Mouse (Mus musculus) left cerebral cortex, postnatal 4 days (tissue): ENCODE results near the gene Tsc22d1. TPM values are rescaled to one million over a fixed set of nuclear protein-coding genes. Genes with fewer than 3 reads are reported as not detected.

Experiments used
- DNase-seq: peaks from one replicate; pipeline ENCODE4 v3.0.0-alpha.2; 2022
- intact Hi-C: fragments of 180-260 bp; cut with DNase I; formaldehyde crosslinking; loops from one replicate; pipeline ENCODE4 v1.15.1; 2025
- total RNA-seq, 2 experiments: library from RNA; stranded (reverse); gene quantifications; 2 replicates each; pipeline ENCODE4 v1.2.3; 2021

Gene Tsc22d1
- total RNA-seq, result 100 to 1,000 TPM; 619 to 641 TPM

DNA sequence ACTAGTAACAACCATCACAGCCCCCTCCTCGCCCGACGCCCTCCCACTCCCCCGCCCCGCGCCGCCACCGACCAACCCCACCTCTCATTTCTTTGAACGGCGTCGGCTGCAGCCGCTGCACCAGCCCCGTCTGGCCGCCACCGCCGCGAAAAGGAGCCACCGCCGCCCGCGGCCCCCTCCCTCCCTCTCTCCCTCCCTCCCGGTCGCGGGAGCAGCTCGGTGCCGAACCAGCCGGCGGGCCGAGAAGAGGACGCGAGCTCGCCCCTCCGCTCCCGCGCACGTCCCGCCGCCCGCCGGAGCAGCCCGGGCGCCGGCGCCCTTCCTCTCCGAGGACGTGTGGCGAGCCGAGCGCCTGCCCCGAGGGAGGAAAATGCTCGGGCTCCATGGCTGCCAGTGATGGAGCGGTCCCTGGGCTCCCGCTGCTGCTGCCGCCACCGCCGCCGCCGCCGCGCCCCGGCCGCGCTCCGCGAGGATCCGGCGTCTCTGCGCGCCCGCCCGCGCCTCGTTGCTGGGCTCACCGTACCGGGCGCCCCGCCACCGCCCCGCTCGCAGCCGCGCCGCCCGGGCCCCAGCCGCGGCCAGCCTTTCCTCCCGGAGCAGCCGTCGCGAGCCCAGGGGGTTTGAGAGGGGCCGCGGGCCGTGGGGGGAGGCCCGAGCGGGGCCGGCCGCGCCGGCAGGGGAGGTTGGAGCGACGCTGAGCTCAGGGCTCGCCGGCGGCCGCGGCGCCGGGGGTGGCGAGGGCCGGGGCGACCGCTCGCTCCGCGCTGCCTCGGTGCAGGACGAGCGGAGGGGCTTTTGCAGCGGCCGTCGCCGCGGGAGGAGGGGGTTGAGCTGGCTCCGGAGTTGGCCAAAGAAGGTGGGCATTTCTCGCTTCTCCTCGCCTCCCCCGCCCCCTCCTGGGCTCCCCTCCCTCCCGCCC is at the start of gene Tsc22d1:
Tsc22d1 (plus strand) TSS at position 100 of the 919 bp plus-strand sequence.
- peak; percentile 73 for DNase-seq

DNA sequence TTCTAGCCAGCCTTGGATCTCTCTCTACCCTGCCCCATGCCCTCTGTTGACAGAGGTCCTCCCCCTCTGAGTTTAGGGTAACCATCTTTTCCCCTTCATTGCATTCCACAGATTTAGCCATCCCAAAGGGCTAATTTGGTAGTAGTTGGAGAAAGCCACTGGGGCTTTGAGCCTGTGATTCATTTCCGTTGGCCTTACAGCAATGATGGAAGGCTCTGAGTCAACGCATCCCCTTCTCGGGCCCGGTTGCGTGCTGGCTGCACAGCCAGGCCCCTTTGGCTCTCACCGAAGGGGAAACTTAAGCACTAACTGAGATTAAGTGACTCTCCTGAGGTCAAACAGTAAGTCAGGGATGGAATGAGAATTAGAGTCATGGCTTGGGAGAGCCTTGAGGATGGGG is 41.1 kb upstream of the Tsc22d1 start:
- intact Hi-C loops, result no loop called here

More for the DNA sequence above, at the start of gene Tsc22d1:
- intact Hi-C loops, result no loop called here

DNA sequence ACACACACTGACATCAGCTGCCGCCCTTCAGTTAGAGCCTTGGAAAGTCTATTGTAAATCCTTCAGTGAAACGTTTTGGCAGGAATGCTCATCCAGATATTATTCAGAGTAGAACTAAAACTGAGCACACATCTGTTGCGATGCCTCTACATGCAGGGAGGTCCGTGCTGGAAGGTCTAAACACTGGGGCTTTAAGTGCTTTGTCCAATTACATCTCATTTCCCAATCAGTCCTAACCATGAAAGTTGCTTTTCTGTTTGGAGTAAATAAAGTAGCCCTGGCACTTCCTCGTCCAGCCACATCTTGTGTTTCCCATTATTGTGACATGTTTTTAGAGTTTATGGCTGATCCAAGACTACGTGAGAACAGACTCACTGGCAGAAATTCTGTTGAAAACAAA is 40.2 kb upstream of the Tsc22d1 start:
- intact Hi-C loops, result no loop called here
- no peak for DNase-seq

More for the DNA sequence above, 41.1 kb upstream of the Tsc22d1 start:
- no peak for DNase-seq

DNA sequence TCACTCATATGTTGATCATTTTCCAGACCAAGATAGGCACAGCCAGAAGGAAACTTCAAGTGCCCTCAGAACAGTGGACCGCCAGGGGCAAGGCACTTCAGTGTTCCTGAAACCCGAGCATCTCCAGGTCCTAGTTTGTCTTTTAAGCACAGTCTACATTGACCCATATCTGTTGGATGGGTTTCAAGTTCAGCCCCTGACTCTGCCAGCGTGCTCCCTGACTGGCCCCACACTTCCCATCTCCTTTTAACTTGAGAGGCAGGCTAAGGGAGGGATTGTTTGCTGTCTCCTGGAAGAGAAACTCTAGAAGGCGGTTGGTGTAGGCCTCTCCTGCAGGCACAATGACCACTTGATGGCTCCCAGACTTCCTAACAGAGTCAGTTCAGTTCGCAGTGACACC is 38.2 kb upstream of the Tsc22d1 start:
- intact Hi-C loops, result no loop called here
- DNase-seq, result no peak

DNA sequence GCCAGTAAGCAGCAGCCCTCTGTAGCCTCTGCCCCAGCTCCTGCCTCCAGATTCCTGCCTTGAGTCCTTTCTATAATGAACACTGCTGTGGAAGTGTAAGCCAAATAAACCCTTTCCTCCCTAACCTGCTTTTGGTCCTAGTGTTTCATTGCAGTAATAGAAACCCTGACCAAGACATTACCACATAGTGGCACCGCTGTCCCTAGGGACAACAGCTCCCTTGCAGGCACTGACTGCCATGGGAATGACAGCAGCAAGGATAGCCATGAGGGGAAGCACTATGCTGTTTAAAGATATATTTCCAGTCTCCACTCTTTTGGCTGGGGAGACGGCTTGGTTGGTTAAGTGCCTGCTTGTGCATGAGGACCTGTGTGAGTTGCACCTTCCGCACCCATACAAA is 35.4 kb upstream of the Tsc22d1 start:
- DNase-seq, result no peak
- intact Hi-C loops, result no loop called here

DNA sequence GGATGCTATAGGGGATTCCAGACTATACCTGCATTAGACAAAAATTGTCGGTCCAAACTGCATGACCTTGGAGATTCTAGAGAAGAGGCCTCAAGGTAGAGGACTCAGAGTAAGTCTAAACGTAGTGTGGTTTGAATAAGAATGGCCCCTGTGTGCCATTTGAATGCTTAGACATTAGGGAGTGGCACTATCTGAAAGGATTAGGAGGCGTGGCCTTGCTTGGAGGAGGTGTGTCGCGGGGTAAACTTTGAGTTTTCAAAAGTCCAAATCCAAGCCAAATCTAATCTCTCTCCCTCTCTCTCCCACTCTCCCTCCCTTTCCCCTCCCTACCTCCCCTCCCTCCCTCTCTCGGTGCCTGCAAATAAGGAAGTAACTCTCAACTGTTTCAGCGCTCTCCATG is 26.7 kb upstream of the Tsc22d1 start:
- intact Hi-C loops, result no loop called here
- DNase-seq, result no peak

DNA sequence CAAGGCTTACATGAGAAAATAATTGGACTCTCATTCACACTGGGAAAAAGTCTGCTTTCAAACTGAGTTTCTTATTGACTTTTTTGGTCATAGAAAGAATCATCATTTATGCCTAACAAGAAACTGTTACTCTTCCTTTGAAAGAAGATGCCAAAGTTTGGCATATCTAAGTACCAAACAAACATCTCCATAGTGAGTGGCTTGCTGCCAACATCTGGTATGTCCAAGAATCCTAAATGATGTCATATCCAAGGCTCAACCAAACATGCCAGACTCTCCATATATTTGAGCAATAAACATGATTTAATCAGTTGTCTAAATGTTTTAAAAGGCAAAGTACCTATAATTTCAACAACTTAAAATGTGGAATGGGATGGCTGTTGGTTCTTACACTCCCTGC is 16.5 kb upstream of the Tsc22d1 start:
- intact Hi-C loops, result no loop called here
- peak; percentile 47 for DNase-seq

DNA sequence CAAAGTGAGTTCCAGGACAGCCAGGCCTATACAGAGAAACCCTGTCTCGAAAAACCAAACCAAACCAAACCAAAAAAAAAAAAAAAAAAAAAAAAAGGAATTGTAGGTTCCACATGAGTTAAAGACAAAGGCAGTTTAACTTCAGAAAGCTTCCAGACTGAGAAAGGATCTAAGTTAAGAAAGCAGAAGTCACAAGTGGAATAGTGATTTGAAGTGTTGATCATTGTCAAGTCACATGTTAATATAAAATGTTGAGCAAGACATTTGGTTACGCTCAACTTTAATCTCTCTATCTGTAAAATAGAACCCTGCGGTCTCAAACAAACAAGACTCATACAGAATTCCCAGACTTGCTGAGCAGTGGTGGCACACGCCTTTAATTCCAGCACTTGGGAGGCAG is 12.2 kb upstream of the Tsc22d1 start:
- intact Hi-C loops, result no loop called here
- no peak for DNase-seq

DNA sequence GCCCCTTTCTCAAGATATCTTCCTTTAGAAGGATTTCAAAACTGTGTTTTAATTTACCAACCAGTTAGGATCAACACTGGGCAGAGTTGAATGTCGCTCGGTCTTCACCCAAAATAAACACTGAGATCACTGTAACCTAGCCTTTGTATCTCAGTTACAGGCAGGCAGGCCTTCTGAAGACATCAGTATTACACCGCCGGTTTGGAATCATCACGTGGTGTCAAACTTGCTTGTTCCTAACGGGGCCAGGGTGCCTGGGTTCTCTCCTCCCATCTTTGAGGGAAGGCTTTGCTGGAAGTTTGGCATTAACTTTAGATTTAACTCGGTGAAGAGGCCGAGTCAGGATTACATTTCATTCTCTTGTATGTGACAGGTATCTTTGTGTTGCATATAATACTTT is 5.7 kb upstream of the Tsc22d1 start:
- intact Hi-C loops, result no loop called here
- no peak for DNase-seq

DNA sequence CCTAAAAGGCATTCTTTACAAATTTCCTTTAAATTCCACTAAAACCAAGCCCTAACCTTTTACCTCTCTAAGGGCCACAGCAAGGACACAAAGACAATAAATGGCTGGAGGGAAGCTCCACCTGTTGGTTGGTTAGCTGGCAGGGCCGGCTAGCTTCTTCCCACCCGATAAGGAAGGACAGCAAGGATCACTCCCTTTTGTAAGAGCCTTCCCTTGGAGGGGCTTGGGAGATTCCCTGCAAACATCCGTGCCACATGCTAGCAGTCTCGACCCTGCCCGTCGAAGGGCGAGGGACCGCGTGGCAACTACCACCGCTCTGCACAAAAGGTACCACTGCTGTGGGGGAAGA is 1.0 kb upstream of the Tsc22d1 start:
- intact Hi-C loops, result no loop called here
- DNase-seq, result no peak

DNA sequence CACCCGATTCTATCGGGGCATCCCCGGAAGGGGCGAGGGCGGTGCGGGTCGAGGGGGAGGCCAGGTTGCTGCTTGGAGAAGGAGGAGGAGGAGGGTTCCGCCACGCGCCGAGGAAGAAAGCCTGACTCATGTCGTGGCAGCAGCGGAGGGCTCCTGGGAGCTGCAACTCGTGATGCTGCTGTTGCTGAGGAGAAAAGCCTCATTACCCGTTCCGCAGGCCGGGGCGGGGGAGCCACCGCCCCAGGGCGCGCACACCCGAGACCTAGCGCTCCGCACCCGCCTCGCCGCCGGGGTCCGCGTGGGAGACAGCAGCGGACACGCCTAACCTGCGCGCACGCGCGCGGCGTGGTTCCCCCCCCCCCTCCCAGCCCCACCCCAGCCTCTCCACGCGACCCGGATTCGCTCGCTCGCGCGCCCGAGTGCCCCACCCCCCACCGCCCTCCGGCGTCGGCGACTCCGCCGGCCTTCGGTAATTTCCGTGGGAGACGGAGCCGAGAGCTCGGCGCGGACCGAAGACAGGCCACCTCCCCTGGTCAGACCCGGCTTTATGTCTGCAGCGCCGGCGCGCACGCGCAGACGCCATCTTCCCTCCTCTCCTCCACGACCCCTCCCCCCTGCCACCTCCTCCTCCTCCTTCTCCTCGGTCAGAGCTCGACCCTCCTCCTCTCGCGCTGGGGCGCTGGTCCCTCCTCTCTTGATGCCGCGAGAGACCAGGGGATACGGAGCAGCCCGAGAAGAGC is 469 bp upstream of the Tsc22d1 start:
- peak; percentile 100 for DNase-seq
- intact Hi-C loops, result no loop called here

DNA sequence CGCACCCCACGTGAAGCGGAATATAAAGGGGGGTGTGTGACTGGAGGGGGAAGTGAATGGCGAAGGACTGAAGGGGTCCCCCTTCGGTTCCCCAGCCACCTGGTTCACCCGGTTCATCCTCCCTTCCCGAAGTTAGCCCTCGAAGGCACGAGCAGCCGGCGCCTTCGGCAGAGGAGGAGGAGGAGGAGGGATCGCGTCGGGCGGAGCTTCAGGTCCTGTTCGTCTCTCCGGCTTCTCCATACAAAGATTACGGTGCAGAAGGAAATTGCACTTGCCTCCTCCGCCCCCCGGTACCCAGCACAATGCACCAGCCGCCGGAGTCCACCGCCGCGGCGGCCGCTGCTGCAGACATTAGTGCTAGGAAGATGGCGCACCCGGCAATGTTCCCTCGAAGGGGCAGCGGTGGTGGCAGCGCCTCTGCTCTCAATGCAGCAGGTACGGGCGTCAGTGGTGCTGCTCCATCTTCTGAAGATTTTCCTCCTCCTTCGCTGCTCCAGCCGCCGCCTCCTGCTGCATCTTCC is 1.1 kb downstream of the Tsc22d1 start:
- DNase-seq, result no peak
- intact Hi-C loops, result no loop called here

DNA sequence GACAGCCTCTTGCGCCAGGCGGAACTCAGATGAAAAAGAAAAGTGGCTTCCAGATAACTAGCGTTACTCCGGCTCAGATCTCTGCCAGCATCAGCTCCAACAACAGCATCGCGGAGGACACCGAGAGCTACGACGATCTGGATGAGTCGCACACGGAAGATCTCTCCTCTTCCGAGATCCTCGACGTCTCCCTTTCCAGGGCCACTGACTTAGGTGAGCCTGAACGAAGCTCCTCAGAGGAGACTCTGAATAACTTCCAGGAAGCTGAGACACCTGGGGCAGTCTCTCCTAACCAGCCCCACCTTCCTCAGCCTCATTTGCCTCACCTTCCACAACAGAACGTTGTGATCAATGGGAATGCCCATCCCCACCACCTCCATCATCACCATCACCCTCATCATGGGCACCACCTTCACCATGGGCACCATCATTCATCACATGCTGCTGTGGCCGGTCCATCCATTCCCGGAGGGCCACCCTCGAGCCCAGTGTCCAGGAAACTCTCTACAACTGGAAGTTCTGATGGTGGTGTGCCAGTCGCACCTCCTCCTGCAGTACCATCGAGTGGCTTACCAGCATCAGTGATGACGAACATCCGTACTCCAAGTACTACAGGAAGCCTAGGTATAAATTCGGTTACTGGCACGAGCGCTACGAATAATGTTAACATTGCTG is 1.7 kb downstream of the Tsc22d1 start:
- no peak for DNase-seq
- intact Hi-C loops, result no loop called here

DNA sequence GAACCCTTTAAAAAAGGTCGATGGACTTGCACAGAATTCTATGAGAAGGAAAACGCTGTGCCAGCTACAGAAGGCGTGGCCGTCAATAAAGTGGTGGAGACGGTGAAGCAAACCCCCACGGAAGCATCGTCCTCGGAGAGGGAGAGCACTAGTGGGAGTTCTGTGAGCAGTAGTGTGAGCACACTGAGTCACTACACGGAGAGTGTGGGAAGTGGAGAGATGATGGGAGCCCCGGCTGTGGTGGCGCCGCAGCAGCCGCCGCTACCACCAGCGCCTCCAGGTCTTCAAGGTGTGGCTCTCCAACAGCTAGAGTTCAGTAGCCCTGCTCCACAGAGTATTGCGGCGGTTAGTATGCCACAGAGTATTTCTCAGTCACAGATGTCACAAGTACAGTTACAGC is 2.6 kb downstream of the Tsc22d1 start:
- intact Hi-C loops, result no loop called here
- no peak for DNase-seq

DNA sequence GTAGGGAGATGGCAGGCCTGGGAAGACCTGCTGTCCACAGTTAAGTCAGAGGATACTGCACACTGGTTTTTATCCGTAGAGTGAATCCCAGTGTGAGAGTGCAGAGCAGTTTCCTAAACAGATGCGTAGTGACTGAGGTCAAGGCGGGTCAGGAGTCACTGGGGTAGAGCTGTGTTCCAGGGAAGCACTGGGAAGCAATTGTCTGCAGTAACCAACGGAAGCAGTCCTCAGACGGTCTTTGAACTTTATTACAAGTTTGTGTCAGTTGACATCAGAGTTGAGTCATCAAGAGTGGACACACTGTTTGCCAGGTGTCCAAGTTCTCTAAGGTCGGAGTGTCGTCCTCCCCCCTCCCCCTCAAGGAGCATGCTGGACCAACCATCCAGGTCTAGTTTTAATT is 6.0 kb downstream of the Tsc22d1 start:
- DNase-seq, result no peak
- intact Hi-C loops, result no loop called here

DNA sequence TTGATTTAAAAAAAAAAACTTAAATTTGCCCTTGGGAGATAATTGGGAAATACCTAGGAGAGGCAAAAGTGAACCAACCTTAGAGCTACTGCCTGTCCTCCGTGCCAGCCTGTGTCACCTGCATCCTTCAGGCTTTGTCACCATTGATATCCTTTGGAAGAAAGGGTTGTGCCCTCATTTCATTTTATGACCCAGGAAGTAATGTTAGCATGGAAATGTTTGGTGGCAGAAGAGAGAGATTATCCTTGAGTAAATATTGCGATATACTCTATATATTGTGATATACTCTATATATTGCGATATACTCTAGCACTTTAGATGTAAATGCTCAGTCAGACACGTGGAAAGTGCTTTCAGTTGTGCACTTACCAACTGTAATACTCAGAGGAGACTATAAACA is 6.4 kb downstream of the Tsc22d1 start:
- no peak for DNase-seq
- intact Hi-C loops, result no loop called here

DNA sequence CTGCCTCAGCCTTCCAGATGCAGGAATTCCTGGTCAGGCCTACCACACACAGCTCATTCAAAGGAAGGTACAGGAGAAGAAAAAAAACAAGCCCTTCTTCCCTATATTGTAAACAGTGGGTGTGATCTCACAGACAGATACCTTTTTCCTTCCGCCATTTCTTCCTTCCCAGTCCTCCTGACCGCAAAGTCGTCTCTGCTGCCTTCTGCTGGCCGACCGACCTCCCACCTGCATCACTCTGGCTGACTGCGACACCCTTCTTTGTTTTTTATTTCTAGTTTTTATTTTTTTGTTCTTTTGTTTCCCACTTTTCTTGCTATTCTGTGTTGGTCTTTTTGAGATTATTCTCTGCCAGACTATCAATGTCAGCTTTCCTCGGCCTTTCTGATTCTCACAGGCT is 10.7 kb downstream of the Tsc22d1 start:
- DNase-seq, result no peak
- intact Hi-C loops, result no loop called here

DNA sequence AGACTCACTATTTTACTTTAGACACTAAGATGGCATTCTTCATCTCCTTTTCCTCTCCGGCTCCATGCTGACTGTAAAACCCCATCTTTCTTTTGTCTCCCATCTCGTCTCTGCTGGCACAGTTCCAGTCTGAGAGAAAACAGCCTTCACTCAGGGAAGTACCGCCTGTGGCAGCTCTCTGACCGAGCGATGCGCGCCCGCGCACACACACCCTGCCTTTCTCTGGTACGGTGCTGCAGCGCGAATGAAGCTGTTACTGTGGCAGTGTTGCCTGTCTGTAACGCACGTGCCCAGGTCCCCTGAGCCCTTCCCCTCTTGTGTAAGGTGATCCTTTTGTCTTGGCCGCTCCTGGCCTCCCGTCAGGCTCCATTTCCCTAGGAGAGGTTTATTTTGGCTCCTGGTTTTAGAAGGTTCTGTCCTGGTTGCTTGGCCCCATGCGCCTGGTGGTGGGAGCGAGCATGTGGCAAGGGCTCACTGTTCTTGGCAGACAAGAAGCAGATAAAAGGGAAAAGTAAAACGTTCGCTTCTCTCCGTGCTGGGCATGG is 11.3 kb downstream of the Tsc22d1 start:
- no peak for DNase-seq
- intact Hi-C loops, result no loop called here

DNA sequence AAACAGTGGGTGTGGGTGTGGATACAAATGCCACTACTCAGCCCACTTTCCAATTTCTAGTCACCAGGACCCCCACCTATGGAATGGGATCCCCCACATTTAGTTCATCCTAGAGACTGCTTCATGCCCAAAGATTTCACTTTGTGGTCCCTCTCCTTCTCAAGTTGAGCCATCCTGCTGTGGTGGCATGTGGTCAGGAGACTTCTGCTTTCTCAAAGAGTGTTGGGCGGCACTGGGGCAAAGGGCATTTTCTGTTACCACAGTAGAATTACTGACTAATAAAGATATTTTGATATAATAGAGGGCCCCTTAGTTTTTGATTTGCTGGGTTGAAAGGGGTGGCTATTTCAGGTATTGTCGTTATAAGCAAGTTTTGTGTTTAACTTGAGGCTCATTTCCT is 14.1 kb downstream of the Tsc22d1 start:
- intact Hi-C loops, result no loop called here
- DNase-seq, result no peak

DNA sequence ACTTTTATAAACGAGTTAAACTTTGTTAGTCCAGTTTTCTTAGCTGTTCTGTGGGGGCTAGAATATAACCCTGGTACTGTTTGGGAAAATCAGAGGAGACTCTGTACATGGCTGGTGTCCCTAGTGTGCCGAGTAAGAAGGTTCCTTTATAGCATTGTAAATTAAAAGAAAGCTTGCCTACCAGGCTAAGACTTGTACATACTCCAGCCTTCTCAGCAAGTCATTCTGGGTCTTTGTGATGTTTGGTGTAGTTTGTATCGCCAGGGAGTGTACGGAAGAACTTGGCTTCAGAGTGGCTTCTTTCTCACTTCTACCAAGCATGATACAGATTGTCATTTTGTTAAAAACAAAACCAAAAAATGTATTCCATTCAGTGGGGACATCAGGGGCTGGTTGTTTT is 17.2 kb downstream of the Tsc22d1 start:
- DNase-seq, result no peak
- intact Hi-C loops, result no loop called here

DNA sequence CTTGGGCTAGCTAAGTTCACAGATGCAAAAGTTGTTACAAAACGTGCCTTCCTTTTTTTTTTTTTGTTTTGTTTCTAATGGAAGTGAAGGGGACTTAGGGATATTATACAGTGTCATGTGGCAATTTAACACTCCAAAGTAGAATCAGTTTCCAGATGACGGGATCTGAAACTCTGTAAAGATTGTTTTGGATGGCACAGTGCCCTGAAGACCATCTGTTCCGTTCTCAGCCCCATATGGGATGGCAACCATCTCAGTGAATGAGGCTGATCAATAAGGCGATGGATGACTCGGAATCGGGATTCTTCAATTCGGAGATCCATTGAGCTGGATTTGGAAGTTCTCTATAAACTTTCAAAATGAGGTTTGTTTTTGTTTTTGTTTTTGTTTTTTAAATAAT is 17.6 kb downstream of the Tsc22d1 start:
- peak; percentile 57 for DNase-seq
- intact Hi-C loops, result no loop called here
